Mouse (Mus musculus) stomach, embryonic 14.5 days (tissue): ENCODE results near the gene Slc5a3. TPM values are rescaled to one million over a fixed set of nuclear protein-coding genes. Genes with fewer than 3 reads are reported as not detected.

ENCODE experiments used
- polyA plus RNA-seq: library from polyadenylated mRNA; unstranded; fragments of >200 nt; fragmentation: Nextera tagmentation; extraction: Ambion mirVana; gene quantifications from 2 replicates; pipeline ENCODE4 v1.2.1, GENCODE M21; 2014

Gene Slc5a3
- polyA plus RNA-seq, 1 experiment from 2014 or later = 9.8 TPM

Other genes starting within 250 kb of the Slc5a3 start
- 95.4 and 96.8 TPM in 2 replicates for gene Mrps6, start 52 bp upstream of the Slc5a3 start, polyA plus RNA-seq
- gene Gm49711, start within 50 bp of the Slc5a3 start, polyA plus RNA-seq = not detected in 2 replicates
- gene Kcne2, start 234.1 kb downstream of the Slc5a3 start, polyA plus RNA-seq = 1.8 and 2.2 TPM in 2 replicates
- 143 and 151 TPM in 2 replicates for gene Smim11, start 243.0 kb downstream of the Slc5a3 start, polyA plus RNA-seq